ENCODE assay signal across 20 mouse cellular contexts in genomic region chr12:113056089-113056488, GRCm38 (mm10). TPM values are rescaled to one million over a fixed set of nuclear protein-coding genes. Genes with fewer than 3 reads are reported as not detected.
"Had no signal": no experiment of that assay in that cellular context is flagged by ENCODE, and none has a peak within 500 bp of the region (broad histone marks: within the 10 kb centered on the region; RNA-seq: fewer than 3 reads in every experiment).

No protein-coding gene starts in this region.

- H3K27me3 ChIP-seq: lung, embryonic 15.5 days; midbrain, embryonic 13.5 days; midbrain, embryonic 15.5 days; neural tube, embryonic 12.5 days; stomach, embryonic 15.5 days had no signal

- H3K9ac ChIP-seq: lung, embryonic 15.5 days; midbrain, embryonic 13.5 days; midbrain, embryonic 15.5 days; neural tube, embryonic 12.5 days; stomach, embryonic 15.5 days had no signal

- H3K4me2 ChIP-seq: lung, embryonic 15.5 days; midbrain, embryonic 11.5 days; midbrain, embryonic 13.5 days; midbrain, embryonic 15.5 days; neural tube, embryonic 12.5 days; stomach, embryonic 15.5 days had no signal

- DNase-seq: lung, adult 2 months; lung, postnatal 14 days; lung, postnatal 36 days; right cerebral cortex, postnatal 14 days; thymus, adult 2 months; thymus, postnatal 25 days; thymus, postnatal 4 days had no signal

- H3K27ac ChIP-seq: lung, embryonic 15.5 days; macrophage; midbrain, embryonic 13.5 days; midbrain, embryonic 15.5 days; neural tube, embryonic 12.5 days; stomach, embryonic 15.5 days; stomach, postnatal 0 days had no signal

- H3K4me1 ChIP-seq: midbrain, embryonic 13.5 days; midbrain, embryonic 15.5 days; neural tube, embryonic 12.5 days; stomach, embryonic 15.5 days had no signal

- H3K4me3 ChIP-seq: lung, embryonic 15.5 days; megakaryocyte, embryonic 14.5 days; midbrain, embryonic 13.5 days; midbrain, embryonic 15.5 days; neural tube, embryonic 12.5 days; stomach, embryonic 15.5 days had no signal

- ATAC-seq: lung, postnatal 0 days; midbrain, embryonic 13.5 days; midbrain, embryonic 15.5 days had no signal

- H3K9me3 ChIP-seq: lung, embryonic 15.5 days; midbrain, embryonic 13.5 days; midbrain, embryonic 15.5 days; neural tube, embryonic 12.5 days; stomach, embryonic 15.5 days had no signal

RNA-seq across cellular contexts. Expression of gene Tex22, which starts 18.2 kb away (rescaled TPM):
- total RNA-seq: monocyte, adult 5-6 weeks had no signal
- polyA plus RNA-seq: lung, embryonic 15.5 days; lung, postnatal 0 days; macrophage; midbrain, embryonic 11.5 days; midbrain, postnatal 0 days; neural tube, embryonic 12.5 days; stomach, embryonic 15.5 days; stomach, postnatal 0 days; urinary bladder, adult 2 months had no signal
